Mouse (Mus musculus): Measurements from ENCODE around the gene Sumo2. TPM values are rescaled to one million over a fixed set of nuclear protein-coding genes. Genes with fewer than 3 reads are reported as not detected.
"Not testable (repeated sequence)": the region's sequence is repeated elsewhere in the genome, so short reads cannot be mapped to it uniquely, and the experiment has no call there.

Gene Sumo2
- polyA plus RNA-seq, 1 experiment from 2014 or later = 994 TPM

- H3K36me3 ChIP-seq (ENCODE audit: control insufficient read depth, insufficient read depth, low read length) = no peaks in the 10 kb centered on the region
- ATAC-seq (ENCODE audit: low read depth) = no peak
- H3K4me3 ChIP-seq (ENCODE audit: low read depth, low read length) = peak overlapping the region; percentile 100
- no peaks in the 10 kb centered on the region; the same call in 1 of the 2 replicates for H3K27me3 ChIP-seq (ENCODE audit: control insufficient read depth, insufficient read depth, low read length)
- peak overlapping the region; percentile 100 for H3K9ac ChIP-seq (replicated peaks; ENCODE audit: low read depth, low read length)
- H3K27ac ChIP-seq (ENCODE audit: low read depth, low read length) = peak overlapping the region; percentile 86
- 13% methylated on average over 8 of the region's 8 CpGs for WGBS
- H3K4me1 ChIP-seq (ENCODE audit: control insufficient read depth, insufficient read depth, low read length) = peaks cover 36% of the 10 kb centered on the region
- no peaks in the 10 kb centered on the region for H3K9me3 ChIP-seq (ENCODE audit: control insufficient read depth, low read length)
- peak overlapping the region; percentile 92 for H3K4me2 ChIP-seq (ENCODE audit: low read depth, low read length)
Observed at GRCm38 (mm10) chr11:115512407-115513183, 23.5 kb downstream of the Sumo2 start.

- H3K4me1 ChIP-seq (ENCODE audit: control insufficient read depth, insufficient read depth, low read length) = peaks cover 37% of the 10 kb centered on the region
- H3K27ac ChIP-seq (ENCODE audit: low read depth, low read length) = peak overlapping the region; percentile 86
- H3K9ac ChIP-seq (replicated peaks; ENCODE audit: low read depth, low read length) = peak overlapping the region; percentile 100
- ATAC-seq (ENCODE audit: low read depth) = no peak
- H3K4me2 ChIP-seq (ENCODE audit: low read depth, low read length) = peak overlapping the region; percentile 92
- H3K9me3 ChIP-seq (ENCODE audit: control insufficient read depth, low read length) = no peaks in the 10 kb centered on the region
- 23% methylated on average over 3 of the region's 3 CpGs for WGBS
- H3K27me3 ChIP-seq (ENCODE audit: control insufficient read depth, insufficient read depth, low read length) = no peaks in the 10 kb centered on the region; the same call in 1 of the 2 replicates
- peak overlapping the region; percentile 100 for H3K4me3 ChIP-seq (ENCODE audit: low read depth, low read length)
- no peaks in the 10 kb centered on the region for H3K36me3 ChIP-seq (ENCODE audit: control insufficient read depth, insufficient read depth, low read length)
Observed at GRCm38 (mm10) chr11:115512004-115512403, 24.1 kb downstream of the Sumo2 start.

GRCm38 (mm10) chr11:115511121-115511520 is 25.0 kb downstream of the Sumo2 start:
- Histone ChIP-seq H3K27ac (ENCODE audit: low read depth, low read length) (no peak overlapping the region; the same call in 1 of the 2 replicates), H3K36me3 (ENCODE audit: control insufficient read depth, insufficient read depth, low read length) (no peaks in the 10 kb centered on the region), H3K9ac (replicated peaks; ENCODE audit: low read depth, low read length) (peak overlapping the region; percentile 100), H3K4me1 (ENCODE audit: control insufficient read depth, insufficient read depth, low read length) (peaks cover 37% of the 10 kb centered on the region), H3K27me3 (ENCODE audit: control insufficient read depth, insufficient read depth, low read length) (no peaks in the 10 kb centered on the region; the same call in 1 of the 2 replicates), H3K4me3 (ENCODE audit: low read depth, low read length) (peak overlapping the region; percentile 100), H3K9me3 (ENCODE audit: control insufficient read depth, low read length) (no peaks in the 10 kb centered on the region), H3K4me2 (ENCODE audit: low read depth, low read length) (peak overlapping the region; percentile 92)
- 50% methylated on average over 2 of the region's 2 CpGs for WGBS
- ATAC-seq (ENCODE audit: low read depth) = no peak

- Histone ChIP-seq H3K27ac (ENCODE audit: low read depth, low read length) (no peak overlapping the region), H3K9ac (replicated peaks; ENCODE audit: low read depth, low read length) (0 out of 2 replicates have a peak overlapping the region, but pooled peaks have one; percentile 5), H3K4me2 (ENCODE audit: low read depth, low read length) (peak overlapping the region; percentile 92), H3K4me1 (ENCODE audit: control insufficient read depth, insufficient read depth, low read length) (peaks cover 37% of the 10 kb centered on the region), H3K36me3 (ENCODE audit: control insufficient read depth, insufficient read depth, low read length) (no peaks in the 10 kb centered on the region), H3K27me3 (ENCODE audit: control insufficient read depth, insufficient read depth, low read length) (no peaks in the 10 kb centered on the region; the same call in 1 of the 2 replicates), H3K9me3 (ENCODE audit: control insufficient read depth, low read length) (no peaks in the 10 kb centered on the region), H3K4me3 (ENCODE audit: low read depth, low read length) (peak overlapping the region; percentile 100; the same call in 1 of the 2 replicates)
- no peak for ATAC-seq (ENCODE audit: low read depth)
- 57% methylated on average over 5 of the region's 5 CpGs for whole genome bisulfite sequencing
Observed at GRCm38 (mm10) chr11:115510507-115510888, 25.6 kb downstream of the Sumo2 start.

GRCm38 (mm10) chr11:115509773-115510506 is 26.1 kb downstream of the Sumo2 start:
- Histone ChIP-seq H3K27ac (ENCODE audit: low read depth, low read length) (no peak overlapping the region), H3K9me3 (ENCODE audit: control insufficient read depth, low read length) (no peaks in the 10 kb centered on the region), H3K9ac (replicated peaks; ENCODE audit: low read depth, low read length) (0 out of 2 replicates have a peak overlapping the region, but pooled peaks have one; percentile 5), H3K4me1 (ENCODE audit: control insufficient read depth, insufficient read depth, low read length) (peaks cover 37% of the 10 kb centered on the region), H3K4me2 (ENCODE audit: low read depth, low read length) (peak overlapping the region; percentile 92), H3K27me3 (ENCODE audit: control insufficient read depth, insufficient read depth, low read length) (no peaks in the 10 kb centered on the region; the same call in 1 of the 2 replicates), H3K36me3 (ENCODE audit: control insufficient read depth, insufficient read depth, low read length) (no peaks in the 10 kb centered on the region), H3K4me3 (ENCODE audit: low read depth, low read length) (peak overlapping the region; percentile 13; the same call in 1 of the 2 replicates)
- WGBS = 33% methylated on average over 6 of the region's 6 CpGs
- no peak for ATAC-seq (ENCODE audit: low read depth)

GRCm38 (mm10) chr11:115508061-115508460 is 28.0 kb downstream of the Sumo2 start:
- Histone ChIP-seq H3K9me3 (ENCODE audit: control insufficient read depth, low read length) (no peaks in the 10 kb centered on the region), H3K27me3 (ENCODE audit: control insufficient read depth, insufficient read depth, low read length) (no peaks in the 10 kb centered on the region), H3K27ac (ENCODE audit: low read depth, low read length) (no peak overlapping the region), H3K4me3 (ENCODE audit: low read depth, low read length) (no peak overlapping the region), H3K9ac (replicated peaks; ENCODE audit: low read depth, low read length) (no peak overlapping the region), H3K4me2 (ENCODE audit: low read depth, low read length) (no peak overlapping the region), H3K4me1 (ENCODE audit: control insufficient read depth, insufficient read depth, low read length) (peaks cover 37% of the 10 kb centered on the region), H3K36me3 (ENCODE audit: control insufficient read depth, insufficient read depth, low read length) (peaks cover under 1% of the 10 kb centered on the region; the same call in 1 of the 2 replicates)
- ATAC-seq (ENCODE audit: low read depth) = no peak
- WGBS = 89% methylated on average over 2 of the region's 2 CpGs

- Histone ChIP-seq H3K4me1 (ENCODE audit: control insufficient read depth, insufficient read depth, low read length) (peaks cover 28% of the 10 kb centered on the region), H3K9me3 (ENCODE audit: control insufficient read depth, low read length) (no peaks in the 10 kb centered on the region), H3K4me2 (ENCODE audit: low read depth, low read length) (no peak overlapping the region), H3K27ac (ENCODE audit: low read depth, low read length) (no peak overlapping the region), H3K9ac (replicated peaks; ENCODE audit: low read depth, low read length) (no peak overlapping the region), H3K27me3 (ENCODE audit: control insufficient read depth, insufficient read depth, low read length) (no peaks in the 10 kb centered on the region), H3K4me3 (ENCODE audit: low read depth, low read length) (no peak overlapping the region), H3K36me3 (ENCODE audit: control insufficient read depth, insufficient read depth, low read length) (peaks cover 7% of the 10 kb centered on the region)
- ATAC-seq (ENCODE audit: low read depth) = no peak
- 77% methylated on average over 3 of the region's 3 CpGs for WGBS
Observed at GRCm38 (mm10) chr11:115506586-115506985, 29.5 kb downstream of the Sumo2 start.

- 0 out of 2 replicates have a peak, but pooled peaks cover 2% of the 10 kb centered on the region for H3K4me1 ChIP-seq (ENCODE audit: control insufficient read depth, insufficient read depth, low read length)
- no peaks in the 10 kb centered on the region for H3K27me3 ChIP-seq (ENCODE audit: control insufficient read depth, insufficient read depth, low read length)
- H3K27ac ChIP-seq (ENCODE audit: low read depth, low read length) = no peak overlapping the region
- H3K4me2 ChIP-seq (ENCODE audit: low read depth, low read length) = no peak overlapping the region
- H3K4me3 ChIP-seq (ENCODE audit: low read depth, low read length) = no peak overlapping the region
- WGBS = 94% methylated on average over 6 of the region's 6 CpGs
- H3K9me3 ChIP-seq (ENCODE audit: control insufficient read depth, low read length) = no peaks in the 10 kb centered on the region
- no peak overlapping the region for H3K9ac ChIP-seq (replicated peaks; ENCODE audit: low read depth, low read length)
- H3K36me3 ChIP-seq (ENCODE audit: control insufficient read depth, insufficient read depth, low read length) = peaks cover 43% of the 10 kb centered on the region
- ATAC-seq (ENCODE audit: low read depth) = no peak
Observed at GRCm38 (mm10) chr11:115502636-115503035, 33.4 kb downstream of the Sumo2 start.

- not testable (repeated sequence) for H3K27ac ChIP-seq (ENCODE audit: low read depth, low read length); H3K4me2 ChIP-seq (ENCODE audit: low read depth, low read length); H3K27me3 ChIP-seq (ENCODE audit: control insufficient read depth, insufficient read depth, low read length); ATAC-seq (ENCODE audit: low read depth); H3K4me1 ChIP-seq (ENCODE audit: control insufficient read depth, insufficient read depth, low read length); H3K4me3 ChIP-seq (ENCODE audit: low read depth, low read length); H3K9me3 ChIP-seq (ENCODE audit: control insufficient read depth, low read length); H3K9ac ChIP-seq (replicated peaks; ENCODE audit: low read depth, low read length)
- peaks cover 44% of the 10 kb centered on the region for H3K36me3 ChIP-seq (ENCODE audit: control insufficient read depth, insufficient read depth, low read length)
- WGBS = 93% methylated on average over 9 of the region's 9 CpGs
Observed at GRCm38 (mm10) chr11:115496559-115496958, 39.5 kb downstream of the Sumo2 start.

Data from neural tube, embryonic 14.5 days (tissue).